23 mouse cellular contexts compared by ENCODE assay signal in the genomic region with DNA sequence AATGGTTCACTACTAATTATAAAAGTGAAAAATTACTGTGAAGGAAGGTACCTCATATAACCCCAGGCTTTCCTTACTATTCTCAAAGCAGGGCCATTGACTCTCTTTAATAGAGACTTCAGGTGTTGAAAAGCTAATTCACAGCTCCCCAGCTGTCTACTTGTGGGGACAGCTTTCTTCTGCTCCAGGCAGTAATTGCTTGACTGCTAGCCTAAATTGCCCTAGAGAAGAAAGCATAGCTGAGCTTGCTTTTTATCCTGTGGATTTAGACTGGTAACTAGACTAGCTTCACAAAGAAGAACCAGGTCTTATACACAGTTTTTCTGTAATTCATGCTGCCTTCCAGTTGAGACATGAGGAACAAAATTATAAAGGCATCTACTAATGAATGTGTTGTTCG.
"Had no signal": no experiment of that assay in that cellular context is flagged by ENCODE, and none has a peak within 500 bp of the region (broad histone marks: within the 10 kb centered on the region; RNA-seq: fewer than 3 reads in every experiment).

No protein-coding gene starts in this region.

- H3K27ac ChIP-seq: limb, embryonic 12.5 days; limb, embryonic 15.5 days; liver, embryonic 12.5 days; liver, embryonic 15.5 days; lung, embryonic 15.5 days; midbrain, embryonic 10.5 days; midbrain, embryonic 13.5 days; stomach, postnatal 0 days had no signal

- DNase-seq: kidney, adult 9 months; kidney, postnatal 14 days; kidney, postnatal 4 days; left cerebral cortex, postnatal 4 days; lung, adult 18-20 months; lung, postnatal 10 days; lung, postnatal 36 days; right cerebral cortex, adult 18-20 months; right cerebral cortex, postnatal 14 days; right cerebral cortex, postnatal 4 days; thymus, adult 2 months; thymus, postnatal 25 days had no signal

- ATAC-seq: liver, embryonic 12.5 days; midbrain, embryonic 13.5 days; midbrain, embryonic 16.5 days had no signal

- H3K9ac ChIP-seq: limb, embryonic 12.5 days; limb, embryonic 15.5 days; liver, embryonic 12.5 days; liver, embryonic 15.5 days; lung, embryonic 15.5 days; midbrain, embryonic 13.5 days had no signal

- H3K4me2 ChIP-seq: limb, embryonic 12.5 days; limb, embryonic 15.5 days; liver, embryonic 12.5 days; liver, embryonic 15.5 days; lung, embryonic 15.5 days; midbrain, embryonic 13.5 days had no signal

- H3K36me3 ChIP-seq: limb, embryonic 12.5 days; limb, embryonic 15.5 days; liver, embryonic 12.5 days; liver, embryonic 15.5 days; lung, embryonic 15.5 days; midbrain, embryonic 10.5 days; midbrain, embryonic 13.5 days had no signal

- H3K27me3 ChIP-seq: limb, embryonic 12.5 days; limb, embryonic 15.5 days; liver, embryonic 12.5 days; liver, embryonic 15.5 days; lung, embryonic 15.5 days; megakaryocyte, embryonic 14.5 days; midbrain, embryonic 13.5 days had no signal

- H3K9me3 ChIP-seq: limb, embryonic 12.5 days; limb, embryonic 15.5 days; liver, embryonic 12.5 days; liver, embryonic 15.5 days; lung, embryonic 15.5 days; megakaryocyte, embryonic 14.5 days; midbrain, embryonic 10.5 days; midbrain, embryonic 13.5 days had no signal

- H3K4me1 ChIP-seq: limb, embryonic 12.5 days; limb, embryonic 15.5 days; liver, embryonic 12.5 days; liver, embryonic 15.5 days; lung, embryonic 15.5 days; megakaryocyte, embryonic 14.5 days; midbrain, embryonic 10.5 days had no signal

- H3K4me3 ChIP-seq: limb, embryonic 12.5 days; limb, embryonic 15.5 days; liver, embryonic 12.5 days; liver, embryonic 15.5 days; lung, embryonic 15.5 days; megakaryocyte, embryonic 14.5 days; midbrain, embryonic 10.5 days; midbrain, embryonic 13.5 days; myocyte had no signal
